Mouse (Mus musculus) lung, postnatal 0 days (tissue): ENCODE results near the gene Znrf3. TPM values are rescaled to one million over a fixed set of nuclear protein-coding genes. Genes with fewer than 3 reads are reported as not detected.

Source experiments
- ATAC-seq: fragments of 200-750 bp; cut with Nextera tagmentation; 2 replicates; pipeline ENCODE4 v1.8.0; 2017; ENCODE audit warnings: moderate library complexity
- DNase-seq: peaks from one replicate; pipeline ENCODE4 v3.0.0-alpha.2; 2016; ENCODE audit warnings: low spot score
- H3K27ac ChIP-seq: fragments of 300-500 bp; sonication (generic); 2 replicates; pipeline ENCODE4 v1.5.1; 2014; ENCODE audit warnings: antibody characterized with exemption, mild to moderate bottlenecking, low read length, mixed read lengths
- H3K27me3 ChIP-seq: fragments of 300-500 bp; sonication (generic); replicated peaks from 2 replicates; pipeline ENCODE4 v1.6.1; 2014; ENCODE audit warnings: low read length, mixed read lengths; ENCODE audit not compliant: insufficient read depth
- H3K36me3 ChIP-seq: fragments of 300-500 bp; sonication (generic); 2 replicates; pipeline ENCODE4 v1.6.1; 2014; ENCODE audit warnings: low read length, mixed read lengths; ENCODE audit not compliant: insufficient read depth
- H3K4me1 ChIP-seq: fragments of 300-500 bp; sonication (generic); 2 replicates; pipeline ENCODE4 v1.6.1; 2014; ENCODE audit warnings: antibody characterized with exemption, low read depth, low read length, mixed read lengths; ENCODE audit not compliant: insufficient read depth
- H3K4me2 ChIP-seq: fragments of 300-500 bp; sonication (generic); replicated peaks from 2 replicates; pipeline ENCODE4 v1.6.1; 2014; ENCODE audit warnings: low read depth, mild to moderate bottlenecking, low read length, moderate library complexity, mixed read lengths
- H3K4me3 ChIP-seq: fragments of 300-500 bp; sonication (generic); 2 replicates; pipeline ENCODE4 v1.5.1; 2014; ENCODE audit warnings: low read depth, low read length
- H3K9ac ChIP-seq: fragments of 300-500 bp; sonication (generic); replicated peaks from 2 replicates; pipeline ENCODE4 v1.6.1; 2014; ENCODE audit warnings: low read depth, mild to moderate bottlenecking
- H3K9me3 ChIP-seq: fragments of 300-500 bp; sonication (generic); 2 replicates; pipeline ENCODE4 v1.6.1; 2016; ENCODE audit warnings: low read length, mixed read lengths
- CTCF ChIP-seq: IDR thresholded peaks from 2 replicates; pipeline ENCODE4 v1.5.1; 2016; ENCODE audit warnings: antibody characterized with exemption, mild to moderate bottlenecking
- EP300 ChIP-seq: IDR thresholded peaks from 2 replicates; pipeline ENCODE4 v1.6.1; 2016; ENCODE audit warnings: antibody characterized with exemption, mild to moderate bottlenecking, control low read depth
- WGBS: fragments of 180-500 bp; shearing (Covaris S2); extraction: QIAGEN DNeasy Blood & Tissue Kit; methylation state at CpG from one replicate; pipeline ENCODE4 v1.1.7; 2014; 5-methylcytosine and 5-hydroxymethylcytosine counted together
- polyA plus RNA-seq: library from polyadenylated mRNA; unstranded; fragments of >200 nt; fragmentation: Nextera tagmentation; extraction: Ambion mirVana; gene quantifications from 2 replicates; pipeline ENCODE4 v1.2.1, GENCODE M21; 2015

Gene Znrf3
- polyA plus RNA-seq, 1 experiment from 2014 or later, result 16.3 TPM

DNA sequence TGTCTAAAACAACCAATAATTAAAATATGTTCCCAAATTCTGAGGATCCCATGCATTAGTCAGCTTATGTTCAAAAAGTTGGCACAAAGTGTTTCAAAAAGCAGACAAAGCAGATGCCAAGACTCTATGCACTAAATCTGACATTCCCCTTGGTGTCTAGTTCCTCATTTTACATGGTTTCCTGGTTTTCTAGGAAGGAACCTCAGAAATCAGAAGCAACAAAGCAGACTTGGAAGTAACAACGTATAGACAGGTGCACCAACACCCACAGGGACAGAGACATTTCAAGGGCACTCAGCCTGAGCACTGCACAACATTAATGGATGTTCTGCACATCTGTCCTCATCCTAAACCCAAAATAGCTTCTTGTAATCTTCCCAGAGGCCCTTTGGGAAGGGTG, 13.8 kb downstream of the Znrf3 start:
- no peak overlapping the region for H3K27ac ChIP-seq
- no peaks in the 10 kb centered on the region for H3K27me3 ChIP-seq
- H3K9ac ChIP-seq, result no peak overlapping the region
- DNase-seq (no peak), ATAC-seq (no peak)
- TF ChIP-seq CTCF (no peak), EP300 (no peak)
- no peak overlapping the region for H3K4me3 ChIP-seq
- H3K36me3 ChIP-seq, result no peaks in the 10 kb centered on the region
- H3K4me2 ChIP-seq, result no peak overlapping the region
- no peaks in the 10 kb centered on the region for H3K9me3 ChIP-seq
- 34% methylated on average over 1 of the region's 1 CpGs for whole genome bisulfite sequencing
- peaks cover 5% of the 10 kb centered on the region; the same call in 1 of the 2 replicates for H3K4me1 ChIP-seq

DNA sequence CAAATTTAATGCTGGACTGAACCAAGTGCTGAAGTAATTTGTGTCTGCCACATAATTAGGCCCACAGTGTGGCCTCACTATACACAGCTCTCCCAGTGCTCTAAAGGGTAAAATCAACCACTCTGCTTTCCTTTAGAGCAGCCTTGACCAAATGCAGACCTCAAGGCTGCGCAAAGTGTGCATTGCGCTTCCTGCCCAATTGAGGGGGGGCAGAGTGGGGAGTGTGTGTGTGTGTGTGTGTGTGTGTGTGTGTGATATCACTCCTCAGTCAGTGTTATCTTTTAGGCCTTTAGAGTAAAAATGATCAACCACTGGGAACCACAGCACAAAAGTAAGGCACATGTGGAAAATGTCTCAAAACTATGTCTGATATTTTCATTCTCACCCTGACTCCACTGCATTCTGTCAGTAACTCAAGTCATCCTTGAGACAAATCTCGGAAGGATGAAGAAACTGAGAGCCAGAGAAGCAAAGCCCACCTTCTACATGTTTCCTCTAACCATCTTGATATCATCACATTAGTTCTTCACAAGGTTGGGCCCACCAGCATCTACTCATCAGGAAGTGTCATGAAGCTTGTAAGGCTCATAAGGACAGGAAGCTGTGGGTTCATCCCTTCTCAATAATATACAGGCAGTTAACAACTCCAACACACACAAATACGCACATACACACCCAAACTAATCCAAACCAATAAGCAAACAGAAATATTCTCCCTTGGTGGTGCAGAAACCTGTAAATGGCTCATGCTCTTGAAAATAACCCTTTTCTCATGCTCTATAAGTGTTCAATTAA, 15.1 kb downstream of the Znrf3 start:
- H3K9me3 ChIP-seq, result no peaks in the 10 kb centered on the region
- no peak overlapping the region for H3K4me3 ChIP-seq
- H3K4me1 ChIP-seq, result peaks cover 6% of the 10 kb centered on the region; the same call in 1 of the 2 replicates
- H3K36me3 ChIP-seq, result no peaks in the 10 kb centered on the region
- H3K4me2 ChIP-seq, result no peak overlapping the region
- ATAC-seq (no peak), DNase-seq (no peak)
- H3K27ac ChIP-seq, result no peak overlapping the region
- no peaks in the 10 kb centered on the region for H3K27me3 ChIP-seq
- H3K9ac ChIP-seq, result no peak overlapping the region
- TF ChIP-seq EP300, result no peak
- no peak for TF ChIP-seq CTCF
- 74% methylated on average over 4 of the region's 4 CpGs for WGBS

DNA sequence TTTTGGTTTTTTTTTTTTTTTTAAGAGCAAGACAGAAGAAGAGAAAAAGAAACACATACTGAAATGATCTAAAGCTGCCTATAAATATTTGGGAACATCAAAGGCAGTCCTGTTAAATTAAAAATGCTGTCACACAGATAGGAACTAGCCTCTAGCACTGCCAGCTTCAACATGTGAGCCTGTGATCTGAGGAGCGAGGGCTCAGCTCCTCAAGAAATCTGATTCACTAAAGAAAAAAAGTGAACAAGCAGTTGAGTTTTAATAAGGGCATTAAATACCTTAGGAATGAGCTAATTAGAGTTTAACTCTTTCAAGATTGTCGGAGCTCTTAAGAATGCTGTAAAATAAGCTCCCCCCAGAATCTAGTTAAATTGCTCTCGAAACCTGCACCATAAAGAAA, 17.4 kb downstream of the Znrf3 start:
- peaks cover 6% of the 10 kb centered on the region; the same call in 1 of the 2 replicates for H3K4me1 ChIP-seq
- WGBS, result 48% methylated on average over 3 of the region's 3 CpGs
- H3K9ac ChIP-seq, result no peak overlapping the region
- H3K27ac ChIP-seq, result no peak overlapping the region
- no peaks in the 10 kb centered on the region for H3K27me3 ChIP-seq
- H3K9me3 ChIP-seq, result no peaks in the 10 kb centered on the region
- TF ChIP-seq CTCF, result no peak
- no peak for TF ChIP-seq EP300
- no peak overlapping the region for H3K4me2 ChIP-seq
- no peak overlapping the region for H3K4me3 ChIP-seq
- ATAC-seq (no peak), DNase-seq (no peak)
- no peaks in the 10 kb centered on the region for H3K36me3 ChIP-seq

DNA sequence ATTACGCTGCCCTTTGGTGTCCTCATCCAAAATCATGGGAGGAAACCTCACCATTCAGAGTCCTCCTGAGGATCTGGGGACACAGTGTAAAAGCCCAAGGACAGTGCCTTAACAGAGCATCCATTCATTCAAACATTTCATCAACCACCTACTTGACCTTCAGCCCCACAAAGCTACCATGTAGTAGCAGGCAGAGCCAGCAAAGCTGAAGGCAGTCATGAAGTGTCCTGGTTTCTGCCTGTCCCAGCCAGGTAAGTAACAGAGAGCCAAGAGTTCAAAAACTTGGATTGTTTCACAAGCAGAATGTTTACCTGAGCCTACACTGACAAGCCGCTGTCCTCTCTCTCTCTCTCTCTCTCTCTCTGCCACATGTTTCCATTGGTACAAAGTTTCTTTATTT, 18.3 kb downstream of the Znrf3 start:
- Histone ChIP-seq H3K27ac (no peak overlapping the region), H3K9ac (no peak overlapping the region), H3K4me3 (no peak overlapping the region), H3K36me3 (no peaks in the 10 kb centered on the region), H3K27me3 (no peaks in the 10 kb centered on the region), H3K4me2 (no peak overlapping the region), H3K9me3 (no peaks in the 10 kb centered on the region), H3K4me1 (peaks cover 6% of the 10 kb centered on the region; the same call in 1 of the 2 replicates)
- ATAC-seq (no peak), DNase-seq (no peak)
- TF ChIP-seq CTCF (no peak), EP300 (no peak)
- 60% methylated on average over 2 of the region's 2 CpGs for WGBS

DNA sequence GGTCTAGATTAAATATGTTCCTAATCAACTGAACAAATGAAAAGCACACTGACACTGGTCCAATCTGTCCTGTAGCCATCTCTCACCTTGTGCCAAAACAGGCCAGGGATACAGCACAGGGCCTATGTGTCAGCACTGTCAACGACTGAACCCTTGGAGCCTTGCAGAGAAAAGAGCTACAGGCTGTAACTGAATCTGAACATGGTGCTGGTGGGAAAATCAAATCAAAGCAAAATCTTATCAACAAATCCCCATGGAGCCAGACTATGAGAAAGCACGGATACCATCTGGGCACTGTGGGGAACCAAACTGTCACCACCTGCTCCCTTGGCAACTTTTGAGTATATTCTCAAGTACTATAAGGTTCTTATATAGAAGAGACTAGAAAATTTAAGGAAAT, 19.5 kb downstream of the Znrf3 start:
- no peak overlapping the region for H3K4me2 ChIP-seq
- no peak for ATAC-seq
- no peak overlapping the region for H3K4me3 ChIP-seq
- H3K27me3 ChIP-seq, result no peaks in the 10 kb centered on the region
- no peak for DNase-seq
- no peak for TF ChIP-seq CTCF
- TF ChIP-seq EP300, result no peak
- no peaks in the 10 kb centered on the region for H3K36me3 ChIP-seq
- no peaks in the 10 kb centered on the region for H3K9me3 ChIP-seq
- no peak overlapping the region for H3K27ac ChIP-seq
- WGBS, result 34% methylated on average over 2 of the region's 2 CpGs
- H3K4me1 ChIP-seq, result peaks cover 10% of the 10 kb centered on the region; the same call in 1 of the 2 replicates
- H3K9ac ChIP-seq, result no peak overlapping the region

DNA sequence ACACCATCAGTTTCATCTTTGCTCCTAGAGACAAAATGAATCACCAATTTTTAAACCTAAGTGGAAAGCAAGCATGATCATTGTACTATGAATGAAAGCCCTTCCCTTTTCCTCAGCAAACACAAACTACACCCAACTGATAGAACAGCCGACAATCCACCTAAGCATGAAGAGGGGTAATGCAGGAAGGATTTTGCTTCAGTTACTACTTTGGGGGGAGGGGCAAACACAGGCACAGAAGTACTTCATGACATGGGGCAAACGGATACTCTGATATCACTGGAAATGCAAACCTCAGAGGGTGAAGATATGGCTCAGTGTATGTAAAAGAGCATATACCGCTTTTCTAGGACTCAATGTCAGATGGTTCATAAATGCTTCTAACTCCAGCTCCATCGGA, 20.5 kb downstream of the Znrf3 start:
- Histone ChIP-seq H3K4me1 (peaks cover 10% of the 10 kb centered on the region; the same call in 1 of the 2 replicates), H3K4me2 (no peak overlapping the region), H3K4me3 (no peak overlapping the region), H3K27me3 (no peaks in the 10 kb centered on the region), H3K9ac (no peak overlapping the region), H3K9me3 (no peaks in the 10 kb centered on the region), H3K36me3 (no peaks in the 10 kb centered on the region), H3K27ac (no peak overlapping the region)
- WGBS, result 65% methylated on average over 4 of the region's 4 CpGs
- DNase-seq (no peak), ATAC-seq (no peak)
- TF ChIP-seq CTCF (no peak), EP300 (no peak)
